Mouse (Mus musculus) stomach, embryonic 15.5 days (tissue): ENCODE measurements around the gene Wdr76. TPM values are rescaled to one million over a fixed set of nuclear protein-coding genes. Genes with fewer than 3 reads are reported as not detected.

ENCODE experiments used
- ATAC-seq: fragments of 200-750 bp; cut with Nextera tagmentation; 2 replicates; pipeline ENCODE4 v1.8.0; 2017; ENCODE audit warnings: low read depth, moderate number of reproducible peaks, moderate TSS enrichment; ENCODE audit not compliant: insufficient read depth, low FRiP score
- H3K27ac ChIP-seq: fragments of 300-500 bp; sonication (generic); 2 replicates; pipeline ENCODE4 v1.5.1; 2015; ENCODE audit warnings: mild to moderate bottlenecking, inconsistent platforms
- H3K27me3 ChIP-seq: fragments of 300-500 bp; sonication (generic); replicated peaks from 2 replicates; pipeline ENCODE4 v1.6.1; 2015; ENCODE audit warnings: inconsistent platforms
- H3K36me3 ChIP-seq: fragments of 300-500 bp; sonication (generic); 2 replicates; pipeline ENCODE4 v1.6.1; 2015; ENCODE audit warnings: inconsistent platforms
- H3K4me1 ChIP-seq: fragments of 300-500 bp; sonication (generic); 2 replicates; pipeline ENCODE4 v1.6.1; 2015; ENCODE audit warnings: inconsistent platforms
- H3K4me2 ChIP-seq: fragments of 300-500 bp; sonication (generic); 2 replicates; pipeline ENCODE4 v1.6.1; 2015; ENCODE audit warnings: mild to moderate bottlenecking, inconsistent platforms
- H3K4me3 ChIP-seq: fragments of 300-500 bp; sonication (generic); replicated peaks from 2 replicates; pipeline ENCODE4 v1.5.1; 2015; ENCODE audit warnings: inconsistent platforms
- H3K9ac ChIP-seq: fragments of 300-500 bp; sonication (generic); 2 replicates; pipeline ENCODE4 v1.6.1; 2015; ENCODE audit warnings: inconsistent platforms
- H3K9me3 ChIP-seq: fragments of 300-500 bp; sonication (generic); 2 replicates; pipeline ENCODE4 v1.6.1; 2016; ENCODE audit warnings: inconsistent platforms
- WGBS: fragments of 180-500 bp; shearing (Covaris S2); methylation state at CpG from one replicate; pipeline ENCODE4 v1.1.7; 2015; 5-methylcytosine and 5-hydroxymethylcytosine counted together
- polyA plus RNA-seq: library from polyadenylated mRNA; unstranded; fragments of >200 nt; fragmentation: Nextera tagmentation; extraction: Ambion mirVana; gene quantifications from 2 replicates; pipeline ENCODE4 v1.2.1, GENCODE M21; 2015

Wdr76 gene
- polyA plus RNA-seq, 1 experiment from 2014 or later: 8.0 TPM

GRCm38 (mm10) chr2:121525056-121525455, 18.5 kb downstream of the Wdr76 start:
- no peak for ATAC-seq
- 91% methylated on average over 2 of the region's 2 CpGs for WGBS

GRCm38 (mm10) chr2:121544829-121545228, 38.3 kb downstream of the Wdr76 start:
- Histone ChIP-seq H3K4me1 (no peaks in the 10 kb centered on the region), H3K9me3 (no peaks in the 10 kb centered on the region), H3K36me3 (peaks cover 7% of the 10 kb centered on the region; the same call in 1 of the 2 replicates), H3K4me3 (no peak overlapping the region), H3K27ac (no peak overlapping the region), H3K9ac (no peak overlapping the region), H3K27me3 (no peaks in the 10 kb centered on the region), H3K4me2 (no peak overlapping the region)
- WGBS: 86% methylated on average over 3 of the region's 3 CpGs
- ATAC-seq: no peak

More at GRCm38 (mm10) chr2:121525056-121525455, 18.5 kb downstream of the Wdr76 start:
- Histone ChIP-seq H3K4me1 (no peaks in the 10 kb centered on the region), H3K4me3 (no peak overlapping the region), H3K9me3 (no peaks in the 10 kb centered on the region), H3K36me3 (no peaks in the 10 kb centered on the region), H3K27ac (no peak overlapping the region), H3K9ac (no peak overlapping the region), H3K4me2 (no peak overlapping the region), H3K27me3 (no peaks in the 10 kb centered on the region)

GRCm38 (mm10) chr2:121549630-121550029, 43.1 kb downstream of the Wdr76 start:
- Histone ChIP-seq H3K9me3 (no peaks in the 10 kb centered on the region), H3K4me2 (no peak overlapping the region), H3K4me3 (no peak overlapping the region), H3K27me3 (no peaks in the 10 kb centered on the region), H3K36me3 (no peaks in the 10 kb centered on the region), H3K9ac (no peak overlapping the region), H3K4me1 (no peaks in the 10 kb centered on the region), H3K27ac (no peak overlapping the region)
- ATAC-seq: no peak
- 93% methylated on average over 6 of the region's 6 CpGs for WGBS

GRCm38 (mm10) chr2:121551271-121551670, 44.7 kb downstream of the Wdr76 start:
- H3K9me3 ChIP-seq: no peaks in the 10 kb centered on the region
- no peaks in the 10 kb centered on the region for H3K27me3 ChIP-seq
- no peak overlapping the region for H3K4me3 ChIP-seq
- 87% methylated on average over 8 of the region's 8 CpGs for WGBS
- H3K4me2 ChIP-seq: no peak overlapping the region
- no peak overlapping the region for H3K27ac ChIP-seq
- no peaks in the 10 kb centered on the region for H3K36me3 ChIP-seq
- no peaks in the 10 kb centered on the region for H3K4me1 ChIP-seq
- no peak overlapping the region for H3K9ac ChIP-seq
- no peak for ATAC-seq

GRCm38 (mm10) chr2:121563117-121563516, 56.6 kb downstream of the Wdr76 start:
- WGBS: 80% methylated on average over 3 of the region's 3 CpGs
- no peak for ATAC-seq
- Histone ChIP-seq H3K9ac (no peak overlapping the region), H3K4me2 (no peak overlapping the region), H3K27ac (no peak overlapping the region), H3K36me3 (no peaks in the 10 kb centered on the region), H3K4me1 (no peaks in the 10 kb centered on the region), H3K4me3 (no peak overlapping the region), H3K27me3 (no peaks in the 10 kb centered on the region), H3K9me3 (no peaks in the 10 kb centered on the region)

- no peak overlapping the region for H3K4me2 ChIP-seq
- no peaks in the 10 kb centered on the region for H3K9me3 ChIP-seq
- ATAC-seq: no peak
- H3K27ac ChIP-seq: no peak overlapping the region
- no peak overlapping the region for H3K9ac ChIP-seq
- H3K4me1 ChIP-seq: no peaks in the 10 kb centered on the region
- H3K4me3 ChIP-seq: no peak overlapping the region
- WGBS: 68% methylated on average over 5 of the region's 5 CpGs
- H3K36me3 ChIP-seq: no peaks in the 10 kb centered on the region
- H3K27me3 ChIP-seq: no peaks in the 10 kb centered on the region
Measured at GRCm38 (mm10) chr2:121565911-121566310, 59.4 kb downstream of the Wdr76 start.

- ATAC-seq: no peak
- WGBS: 82% methylated on average over 3 of the region's 3 CpGs
- Histone ChIP-seq H3K4me1 (peaks cover 10% of the 10 kb centered on the region; the same call in 1 of the 2 replicates), H3K27me3 (no peaks in the 10 kb centered on the region), H3K36me3 (no peaks in the 10 kb centered on the region), H3K4me2 (no peak overlapping the region), H3K4me3 (no peak overlapping the region), H3K27ac (no peak overlapping the region), H3K9me3 (no peaks in the 10 kb centered on the region), H3K9ac (no peak overlapping the region)
Measured at GRCm38 (mm10) chr2:121570049-121570448, 63.5 kb downstream of the Wdr76 start.

- no peak for ATAC-seq
- WGBS: 70% methylated on average over 8 of the region's 8 CpGs
- no peaks in the 10 kb centered on the region for H3K9me3 ChIP-seq
Measured at GRCm38 (mm10) chr2:121570999-121571655, 64.6 kb downstream of the Wdr76 start.

GRCm38 (mm10) chr2:121571780-121572179, 65.3 kb downstream of the Wdr76 start:
- WGBS: 11% methylated on average over 7 of the region's 7 CpGs
- Histone ChIP-seq H3K4me3 (no peak overlapping the region), H3K9ac (no peak overlapping the region), H3K4me2 (no peak overlapping the region), H3K9me3 (no peaks in the 10 kb centered on the region), H3K27me3 (no peaks in the 10 kb centered on the region), H3K36me3 (no peaks in the 10 kb centered on the region), H3K4me1 (peaks cover 13% of the 10 kb centered on the region; the same call in 1 of the 2 replicates), H3K27ac (no peak overlapping the region)
- ATAC-seq: peak; percentile 71

More at GRCm38 (mm10) chr2:121570999-121571655, 64.6 kb downstream of the Wdr76 start:
- Histone ChIP-seq H3K4me1 (peaks cover 13% of the 10 kb centered on the region; the same call in 1 of the 2 replicates), H3K36me3 (no peaks in the 10 kb centered on the region), H3K27ac (no peak overlapping the region), H3K4me2 (no peak overlapping the region), H3K4me3 (no peak overlapping the region), H3K9ac (no peak overlapping the region), H3K27me3 (no peaks in the 10 kb centered on the region)

GRCm38 (mm10) chr2:121574066-121574630, 67.6 kb downstream of the Wdr76 start:
- no peaks in the 10 kb centered on the region for H3K36me3 ChIP-seq
- peaks cover 13% of the 10 kb centered on the region; the same call in 1 of the 2 replicates for H3K4me1 ChIP-seq
- H3K9ac ChIP-seq: no peak overlapping the region
- H3K4me2 ChIP-seq: no peak overlapping the region; the same call in 1 of the 2 replicates
- H3K27me3 ChIP-seq: no peaks in the 10 kb centered on the region
- H3K9me3 ChIP-seq: no peaks in the 10 kb centered on the region
- no peak overlapping the region for H3K4me3 ChIP-seq
- H3K27ac ChIP-seq: no peak overlapping the region
- no peak for ATAC-seq
- WGBS: 64% methylated on average over 9 of the region's 9 CpGs

GRCm38 (mm10) chr2:121575741-121576201, 69.2 kb downstream of the Wdr76 start:
- 40% methylated on average over 8 of the region's 8 CpGs for WGBS
- no peak for ATAC-seq
- H3K27ac ChIP-seq: no peak overlapping the region

GRCm38 (mm10) chr2:121582809-121583376, 76.4 kb downstream of the Wdr76 start:
- no peak overlapping the region for H3K4me2 ChIP-seq
- no peak for ATAC-seq
- no peaks in the 10 kb centered on the region for H3K36me3 ChIP-seq
- H3K4me3 ChIP-seq: no peak overlapping the region
- H3K9ac ChIP-seq: no peak overlapping the region
- H3K27ac ChIP-seq: no peak overlapping the region
- WGBS: 72% methylated on average over 13 of the region's 13 CpGs
- no peaks in the 10 kb centered on the region for H3K9me3 ChIP-seq
- no peaks in the 10 kb centered on the region for H3K27me3 ChIP-seq
- H3K4me1 ChIP-seq: peaks cover 2% of the 10 kb centered on the region; the same call in 1 of the 2 replicates

More at GRCm38 (mm10) chr2:121575741-121576201, 69.2 kb downstream of the Wdr76 start:
- Histone ChIP-seq H3K4me3 (no peak overlapping the region), H3K9me3 (no peaks in the 10 kb centered on the region), H3K4me1 (peaks cover 13% of the 10 kb centered on the region; the same call in 1 of the 2 replicates), H3K27me3 (no peaks in the 10 kb centered on the region), H3K4me2 (no peak overlapping the region), H3K36me3 (no peaks in the 10 kb centered on the region), H3K9ac (no peak overlapping the region)
